Mouse (Mus musculus): Measurements from ENCODE around the gene Clptm1. TPM values are rescaled to one million over a fixed set of nuclear protein-coding genes. Genes with fewer than 3 reads are reported as not detected.
A peak's percentile ranks its signal among the peaks of the same experiment; 100 is the strongest.

Clptm1 gene
- polyA plus RNA-seq, 1 experiment from 2014 or later = 89.9 TPM

GRCm38 (mm10) chr7:19695213-19695594, 30.4 kb upstream of the Clptm1 start:
- H3K4me1 ChIP-seq (replicated peaks; ENCODE audit: control insufficient read depth, insufficient read depth, low read length) = peaks cover 62% of the 10 kb centered on the region
- 6% methylated on average over 8 of the region's 8 CpGs for WGBS
- H3K4me2 ChIP-seq = peak overlapping the region; percentile 76
- peak overlapping the region; percentile 32; the same call in 1 of the 2 replicates for H3K9ac ChIP-seq (ENCODE audit: low read depth, low read length)
- no peaks in the 10 kb centered on the region for H3K9me3 ChIP-seq (ENCODE audit: control insufficient read depth, low read length)
- H3K27ac ChIP-seq (ENCODE audit: low read depth, low read length) = peak overlapping the region; percentile 95
- peaks cover 12% of the 10 kb centered on the region for H3K36me3 ChIP-seq (ENCODE audit: control insufficient read depth, insufficient read depth, low read length)
- ATAC-seq (replicated peaks; ENCODE audit: low FRiP score) = no peak
- no peaks in the 10 kb centered on the region for H3K27me3 ChIP-seq (replicated peaks; ENCODE audit: control insufficient read depth, insufficient read depth, low read length)
- H3K4me3 ChIP-seq (ENCODE audit: low read depth, low read length) = peak overlapping the region; percentile 7; the same call in 1 of the 2 replicates
- no peak for DNase-seq (ENCODE audit: low spot score)

GRCm38 (mm10) chr7:19694336-19695212, 29.7 kb upstream of the Clptm1 start:
- peak overlapping the region; percentile 32; the same call in 1 of the 2 replicates for H3K9ac ChIP-seq (ENCODE audit: low read depth, low read length)
- DNase-seq (ENCODE audit: low spot score) (no peak), ATAC-seq (replicated peaks; ENCODE audit: low FRiP score) (no peak)
- peaks cover 12% of the 10 kb centered on the region for H3K36me3 ChIP-seq (ENCODE audit: control insufficient read depth, insufficient read depth, low read length)
- peak overlapping the region; percentile 7; the same call in 1 of the 2 replicates for H3K4me3 ChIP-seq (ENCODE audit: low read depth, low read length)
- no peaks in the 10 kb centered on the region for H3K9me3 ChIP-seq (ENCODE audit: control insufficient read depth, low read length)
- peaks cover 57% of the 10 kb centered on the region for H3K4me1 ChIP-seq (replicated peaks; ENCODE audit: control insufficient read depth, insufficient read depth, low read length)
- 48% methylated on average over 10 of the region's 10 CpGs for WGBS
- H3K4me2 ChIP-seq = peak overlapping the region; percentile 76
- no peaks in the 10 kb centered on the region for H3K27me3 ChIP-seq (replicated peaks; ENCODE audit: control insufficient read depth, insufficient read depth, low read length)
- peak overlapping the region; percentile 95 for H3K27ac ChIP-seq (ENCODE audit: low read depth, low read length)

GRCm38 (mm10) chr7:19693421-19693820, 28.6 kb upstream of the Clptm1 start:
- DNase-seq (ENCODE audit: low spot score) (no peak), ATAC-seq (replicated peaks; ENCODE audit: low FRiP score) (peak; percentile 49)
- Histone ChIP-seq H3K9me3 (ENCODE audit: control insufficient read depth, low read length) (no peaks in the 10 kb centered on the region), H3K27me3 (replicated peaks; ENCODE audit: control insufficient read depth, insufficient read depth, low read length) (no peaks in the 10 kb centered on the region), H3K4me2 (peak overlapping the region; percentile 24), H3K4me1 (replicated peaks; ENCODE audit: control insufficient read depth, insufficient read depth, low read length) (peaks cover 47% of the 10 kb centered on the region), H3K9ac (ENCODE audit: low read depth, low read length) (peak overlapping the region; percentile 10; the same call in 1 of the 2 replicates), H3K36me3 (ENCODE audit: control insufficient read depth, insufficient read depth, low read length) (peaks cover 12% of the 10 kb centered on the region), H3K27ac (ENCODE audit: low read depth, low read length) (peak overlapping the region; percentile 95), H3K4me3 (ENCODE audit: low read depth, low read length) (no peak overlapping the region)
- 11% methylated on average over 10 of the region's 10 CpGs for WGBS

- Histone ChIP-seq H3K27ac (ENCODE audit: low read depth, low read length) (peak within 1 kb of the TSS; percentile 95), H3K4me2 (peak within 1 kb of the TSS; percentile 45), H3K4me1 (replicated peaks; ENCODE audit: control insufficient read depth, insufficient read depth, low read length) (peaks cover 41% of the 10 kb centered on the region), H3K36me3 (ENCODE audit: control insufficient read depth, insufficient read depth, low read length) (peaks cover 10% of the 10 kb centered on the region), H3K9ac (ENCODE audit: low read depth, low read length) (peak within 1 kb of the TSS; percentile 10), H3K9me3 (ENCODE audit: control insufficient read depth, low read length) (no peaks in the 10 kb centered on the region), H3K4me3 (ENCODE audit: low read depth, low read length) (peak within 1 kb of the TSS; percentile 16), H3K27me3 (replicated peaks; ENCODE audit: control insufficient read depth, insufficient read depth, low read length) (no peaks in the 10 kb centered on the region)
- WGBS = 46% methylated on average over 28 of the region's 28 CpGs
- no peak for DNase-seq (ENCODE audit: low spot score)
- ATAC-seq (replicated peaks; ENCODE audit: low FRiP score) = no peak; the same call in 1 of the 2 replicates
Observed at GRCm38 (mm10) chr7:19691873-19692865, 27.3 kb upstream of the Clptm1 start, which contains the start of gene Apoc1. Gene Apoc1 (minus strand): TSS chr7:19692660.

GRCm38 (mm10) chr7:19691434-19691833, 26.6 kb upstream of the Clptm1 start:
- Histone ChIP-seq H3K4me2 (peak overlapping the region; percentile 45), H3K4me3 (ENCODE audit: low read depth, low read length) (peak overlapping the region; percentile 16; the same call in 1 of the 2 replicates), H3K4me1 (replicated peaks; ENCODE audit: control insufficient read depth, insufficient read depth, low read length) (peaks cover 34% of the 10 kb centered on the region), H3K27ac (ENCODE audit: low read depth, low read length) (peak overlapping the region; percentile 33; the same call in 1 of the 2 replicates), H3K36me3 (ENCODE audit: control insufficient read depth, insufficient read depth, low read length) (peaks cover 4% of the 10 kb centered on the region; the same call in 1 of the 2 replicates), H3K27me3 (replicated peaks; ENCODE audit: control insufficient read depth, insufficient read depth, low read length) (no peaks in the 10 kb centered on the region), H3K9ac (ENCODE audit: low read depth, low read length) (no peak overlapping the region), H3K9me3 (ENCODE audit: control insufficient read depth, low read length) (no peaks in the 10 kb centered on the region)
- DNase-seq (ENCODE audit: low spot score) (no peak), ATAC-seq (replicated peaks; ENCODE audit: low FRiP score) (no peak)
- 64% methylated on average over 6 of the region's 6 CpGs for WGBS

- Histone ChIP-seq H3K9ac (ENCODE audit: low read depth, low read length) (no peak overlapping the region), H3K27ac (ENCODE audit: low read depth, low read length) (no peak overlapping the region), H3K9me3 (ENCODE audit: control insufficient read depth, low read length) (no peaks in the 10 kb centered on the region), H3K4me3 (ENCODE audit: low read depth, low read length) (no peak overlapping the region), H3K27me3 (replicated peaks; ENCODE audit: control insufficient read depth, insufficient read depth, low read length) (no peaks in the 10 kb centered on the region), H3K36me3 (ENCODE audit: control insufficient read depth, insufficient read depth, low read length) (no peaks in the 10 kb centered on the region; the same call in 1 of the 2 replicates), H3K4me2 (no peak overlapping the region), H3K4me1 (replicated peaks; ENCODE audit: control insufficient read depth, insufficient read depth, low read length) (peaks cover 31% of the 10 kb centered on the region)
- 80% methylated on average over 4 of the region's 4 CpGs for WGBS
- DNase-seq (ENCODE audit: low spot score) = no peak
- ATAC-seq (replicated peaks; ENCODE audit: low FRiP score) = no peak
Observed at GRCm38 (mm10) chr7:19690845-19691244, 26.0 kb upstream of the Clptm1 start.

- Histone ChIP-seq H3K4me2 (no peak overlapping the region), H3K36me3 (ENCODE audit: control insufficient read depth, insufficient read depth, low read length) (no peaks in the 10 kb centered on the region), H3K4me3 (ENCODE audit: low read depth, low read length) (no peak overlapping the region), H3K27me3 (replicated peaks; ENCODE audit: control insufficient read depth, insufficient read depth, low read length) (no peaks in the 10 kb centered on the region), H3K9me3 (ENCODE audit: control insufficient read depth, low read length) (no peaks in the 10 kb centered on the region), H3K4me1 (replicated peaks; ENCODE audit: control insufficient read depth, insufficient read depth, low read length) (peaks cover 12% of the 10 kb centered on the region), H3K9ac (ENCODE audit: low read depth, low read length) (no peak overlapping the region), H3K27ac (ENCODE audit: low read depth, low read length) (no peak overlapping the region)
- ATAC-seq (replicated peaks; ENCODE audit: low FRiP score) = no peak
- 95% methylated on average over 2 of the region's 2 CpGs for WGBS
- DNase-seq (ENCODE audit: low spot score) = no peak
Observed at GRCm38 (mm10) chr7:19688611-19689010, 23.8 kb upstream of the Clptm1 start.

GRCm38 (mm10) chr7:19688101-19688500, 23.3 kb upstream of the Clptm1 start:
- Histone ChIP-seq H3K9me3 (ENCODE audit: control insufficient read depth, low read length) (no peaks in the 10 kb centered on the region), H3K4me2 (no peak overlapping the region), H3K27ac (ENCODE audit: low read depth, low read length) (no peak overlapping the region), H3K9ac (ENCODE audit: low read depth, low read length) (no peak overlapping the region), H3K27me3 (replicated peaks; ENCODE audit: control insufficient read depth, insufficient read depth, low read length) (no peaks in the 10 kb centered on the region), H3K4me1 (replicated peaks; ENCODE audit: control insufficient read depth, insufficient read depth, low read length) (peaks cover 9% of the 10 kb centered on the region), H3K4me3 (ENCODE audit: low read depth, low read length) (no peak overlapping the region), H3K36me3 (ENCODE audit: control insufficient read depth, insufficient read depth, low read length) (no peaks in the 10 kb centered on the region)
- 95% methylated on average over 10 of the region's 10 CpGs for WGBS
- no peak for DNase-seq (ENCODE audit: low spot score)
- ATAC-seq (replicated peaks; ENCODE audit: low FRiP score) = no peak
